Mouse (Mus musculus): ENCODE results near the gene Zfand2a.

- TF ChIP-seq CTCF (IDR thresholded peaks at IDR 0.05; ENCODE audit: extremely low read depth, insufficient read depth, low read length), result no peak
- no peak for TF ChIP-seq POLR2A (IDR thresholded peaks at IDR 0.05; ENCODE audit: extremely low read depth, insufficient read depth, low read length)
Observed at GRCm38 (mm10) chr5:139449926-139450325, 34.4 kb downstream of the Zfand2a start.
